Mouse (Mus musculus) small intestine, adult 2 months (tissue): ENCODE results near the gene Rab11fip4. TPM values are rescaled to one million over a fixed set of nuclear protein-coding genes. Genes with fewer than 3 reads are reported as not detected.

ENCODE experiments used
- H3K27ac ChIP-seq: fragments of 200-500 bp; 2 replicates; pipeline ENCODE4 v1.5.1; 2012; ENCODE audit warnings: low read depth, low read length, control low read depth, inconsistent platforms; ENCODE audit not compliant: insufficient read depth
- H3K27me3 ChIP-seq: fragments of 200-500 bp; 2 replicates; pipeline ENCODE4 v1.6.1; 2012; ENCODE audit warnings: mild to moderate bottlenecking, moderate library complexity, low read length, inconsistent platforms; ENCODE audit not compliant: control insufficient read depth, insufficient read depth
- H3K36me3 ChIP-seq: fragments of 200-500 bp; 2 replicates; pipeline ENCODE4 v1.6.1; 2012; ENCODE audit warnings: mild to moderate bottlenecking, low read length, control low read depth, inconsistent platforms; ENCODE audit not compliant: control insufficient read depth, insufficient read depth
- H3K4me1 ChIP-seq: fragments of 200-500 bp; 2 replicates; pipeline ENCODE4 v1.6.1; 2012; ENCODE audit warnings: low read length, inconsistent platforms, mixed read lengths; ENCODE audit not compliant: control insufficient read depth, insufficient read depth, insufficient read length
- H3K4me3 ChIP-seq: fragments of 200-500 bp; 2 replicates; pipeline ENCODE4 v1.5.1; 2012; ENCODE audit warnings: low read depth, mild to moderate bottlenecking, control low read depth, inconsistent platforms, low read length, moderate library complexity
- CTCF ChIP-seq: fragments of 200-500 bp; IDR thresholded peaks from 2 replicates; pipeline ENCODE4 v1.5.1; 2012; ENCODE audit warnings: low read depth, mild to moderate bottlenecking, control low read depth, inconsistent platforms, low read length, moderate library complexity, mixed read lengths; ENCODE audit not compliant: insufficient replicate concordance, insufficient read length; ENCODE audit errors: extremely low read depth
- POLR2A ChIP-seq: fragments of 200-500 bp; IDR thresholded peaks from 2 replicates; pipeline ENCODE4 v1.6.1; 2012; ENCODE audit warnings: low read depth, mild to moderate bottlenecking, control low read depth, inconsistent platforms, low read length, moderate library complexity
- WGBS: fragments of 180-500 bp; shearing (Covaris S2); methylation state at CpG from one replicate; pipeline ENCODE4 v1.1.7; 2018; 5-methylcytosine and 5-hydroxymethylcytosine counted together
- polyA plus RNA-seq: library from polyadenylated mRNA; depleted of rRNA; stranded (reverse); fragments of >200 nt; gene quantifications from 2 replicates; pipeline ENCODE4 v1.2.3, GENCODE M21; 2012

The Rab11fip4 gene
- polyA plus RNA-seq, 1 experiment, result 13.8 TPM

DNA sequence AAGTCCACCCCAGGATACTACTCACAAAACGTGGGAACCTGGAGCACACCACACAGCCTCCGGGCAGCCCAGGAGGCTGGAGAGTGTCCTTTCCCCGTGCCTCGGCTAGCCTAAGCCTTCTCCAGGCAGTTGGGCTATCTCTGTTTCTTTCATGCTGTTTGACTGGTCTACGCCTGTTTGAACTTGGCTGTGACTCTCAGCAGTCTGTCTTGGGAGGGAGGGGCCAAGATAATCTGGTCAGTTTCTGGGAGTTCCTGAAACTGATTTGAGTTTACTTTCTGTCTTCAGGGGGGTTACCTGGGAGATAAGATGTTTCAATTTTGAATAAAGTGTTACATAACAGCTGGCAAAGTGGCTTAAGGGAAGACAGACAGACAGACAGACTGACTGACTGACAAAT, 88.9 kb downstream of the Rab11fip4 start:
- peaks cover 2% of the 10 kb centered on the region; the same call in 1 of the 2 replicates for H3K36me3 ChIP-seq
- H3K27me3 ChIP-seq, result no peaks in the 10 kb centered on the region
- 64% methylated on average over 5 of the region's 5 CpGs for WGBS
- no peak overlapping the region for H3K27ac ChIP-seq
- no peak for TF ChIP-seq POLR2A
- TF ChIP-seq CTCF, result no peak
- H3K4me1 ChIP-seq, result no peaks in the 10 kb centered on the region; the same call in 1 of the 2 replicates
- H3K4me3 ChIP-seq, result no peak overlapping the region

DNA sequence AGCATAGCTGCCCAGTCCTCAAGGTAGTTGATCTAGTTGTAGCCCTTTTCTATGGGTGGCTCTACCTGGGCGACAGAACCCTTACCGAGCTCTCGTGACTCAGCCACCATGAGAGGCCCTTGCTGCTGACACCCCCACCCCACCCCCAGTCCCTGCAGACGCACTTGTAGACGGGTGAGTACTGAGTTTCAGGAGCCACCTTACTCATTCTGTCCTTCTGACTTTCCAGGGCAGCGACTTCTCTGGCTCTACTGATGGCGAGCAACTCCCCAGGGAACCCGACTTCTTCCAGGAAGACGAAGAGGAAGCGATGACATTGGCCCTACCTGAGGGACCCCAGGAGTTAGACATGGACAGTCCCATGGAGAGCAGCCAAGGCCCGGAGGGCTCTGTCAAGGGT, 89.5 kb downstream of the Rab11fip4 start:
- TF ChIP-seq CTCF (no peak), POLR2A (no peak)
- Histone ChIP-seq H3K27ac (no peak overlapping the region), H3K27me3 (no peaks in the 10 kb centered on the region), H3K36me3 (peaks cover 2% of the 10 kb centered on the region; the same call in 1 of the 2 replicates), H3K4me1 (no peaks in the 10 kb centered on the region; the same call in 1 of the 2 replicates), H3K4me3 (no peak overlapping the region)
- WGBS, result 88% methylated on average over 11 of the region's 11 CpGs

DNA sequence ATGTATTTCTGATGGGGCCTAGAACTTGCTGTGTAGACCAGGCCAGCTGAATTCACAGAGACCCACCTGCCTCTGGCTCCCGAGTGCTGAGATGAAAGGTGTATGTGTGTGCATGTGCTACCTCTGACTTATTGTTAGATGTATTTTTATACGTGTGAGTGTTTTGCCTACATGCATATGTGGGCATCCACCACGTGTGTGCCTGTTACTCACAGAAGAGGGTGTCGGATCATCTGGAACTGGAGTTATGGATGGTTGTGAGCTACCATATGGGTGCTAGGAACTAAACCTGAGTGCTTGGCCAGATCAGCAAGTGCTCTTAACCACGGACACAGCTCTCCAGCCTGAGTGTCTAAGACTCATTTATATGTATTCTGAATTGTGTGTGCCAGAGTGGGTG, 90.2 kb downstream of the Rab11fip4 start:
- Histone ChIP-seq H3K27me3 (no peaks in the 10 kb centered on the region), H3K4me1 (no peaks in the 10 kb centered on the region; the same call in 1 of the 2 replicates), H3K27ac (no peak overlapping the region), H3K4me3 (no peak overlapping the region), H3K36me3 (peaks cover 2% of the 10 kb centered on the region; the same call in 1 of the 2 replicates)
- WGBS, result 77% methylated on average over 5 of the region's 5 CpGs
- no peak for TF ChIP-seq POLR2A
- no peak for TF ChIP-seq CTCF

DNA sequence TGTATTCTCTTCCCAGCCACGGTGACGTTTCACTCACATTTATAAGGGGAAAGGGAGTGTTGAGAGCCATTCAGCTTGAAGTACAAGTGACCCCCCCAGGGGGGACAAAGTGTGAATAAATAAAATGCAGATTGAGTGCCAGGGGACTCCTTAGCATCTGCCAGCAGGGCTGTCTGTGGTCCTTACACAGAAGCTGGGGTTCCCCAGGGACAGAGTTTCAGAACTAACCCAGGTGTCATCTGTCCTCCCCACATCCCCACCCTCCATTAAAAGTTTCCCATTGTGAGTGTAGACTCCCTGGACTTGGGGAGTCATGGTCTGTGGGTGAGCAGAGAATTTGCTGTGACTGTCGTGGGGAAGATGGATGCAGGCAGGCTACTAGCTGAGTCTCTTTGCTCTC, 90.8 kb downstream of the Rab11fip4 start:
- 57% methylated on average over 3 of the region's 3 CpGs for WGBS
- Histone ChIP-seq H3K27ac (no peak overlapping the region), H3K4me3 (no peak overlapping the region), H3K36me3 (peaks cover 2% of the 10 kb centered on the region; the same call in 1 of the 2 replicates), H3K27me3 (no peaks in the 10 kb centered on the region), H3K4me1 (no peaks in the 10 kb centered on the region; the same call in none of the 2 replicates)
- TF ChIP-seq CTCF (no peak), POLR2A (no peak)

DNA sequence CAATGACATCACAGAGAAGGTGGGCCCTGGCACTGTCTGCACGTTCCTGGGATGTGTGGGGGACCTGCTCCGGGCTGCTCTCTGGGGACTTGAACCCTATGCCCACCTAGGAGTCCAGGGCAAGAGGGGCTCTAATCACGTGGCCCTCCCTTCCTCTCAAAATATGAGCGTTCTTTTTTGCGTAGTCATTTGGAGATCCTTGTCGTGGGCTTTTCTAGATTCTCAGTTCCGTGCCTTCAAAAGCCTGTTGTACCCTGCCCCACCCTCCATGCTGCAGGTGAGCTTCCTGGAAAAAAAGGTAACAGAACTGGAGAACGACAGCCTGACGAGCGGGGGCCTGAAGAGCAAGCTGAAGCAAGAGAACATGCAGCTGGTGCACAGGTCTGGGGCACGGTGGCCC, 94.1 kb downstream of the Rab11fip4 start:
- 77% methylated on average over 11 of the region's 11 CpGs for WGBS

DNA sequence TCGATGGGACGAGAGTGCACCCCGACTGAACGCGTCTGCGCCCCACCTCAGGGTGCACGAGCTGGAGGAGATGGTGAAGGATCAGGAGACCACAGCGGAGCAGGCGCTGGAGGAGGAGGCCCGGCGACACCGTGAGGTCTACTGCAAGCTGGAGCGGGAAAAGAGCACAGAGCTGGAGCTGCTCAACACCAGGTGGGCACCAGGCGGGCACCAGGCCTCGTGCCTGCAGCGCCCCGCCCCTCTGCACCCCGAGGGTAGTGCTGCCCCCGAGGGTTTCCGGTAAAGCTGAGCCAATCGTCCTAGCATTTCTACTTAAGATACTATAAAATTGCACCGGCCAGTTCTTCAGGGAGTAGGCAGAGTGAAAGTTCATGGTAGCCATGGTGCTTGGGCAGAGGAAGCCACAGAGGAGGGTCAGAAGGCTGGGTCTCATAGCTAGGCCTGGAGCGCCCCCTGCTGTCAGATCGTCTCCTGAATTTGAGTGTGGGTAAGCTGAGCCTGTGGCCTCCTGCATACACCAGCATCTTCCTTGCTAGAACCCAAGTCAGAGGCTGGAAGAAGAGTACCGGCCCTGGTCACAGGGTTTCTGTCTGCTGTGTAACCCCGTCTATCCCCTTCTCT, 95.6 kb downstream of the Rab11fip4 start:
- Histone ChIP-seq H3K27me3 (no peaks in the 10 kb centered on the region), H3K27ac (no peak overlapping the region), H3K4me1 (no peaks in the 10 kb centered on the region; the same call in 1 of the 2 replicates), H3K36me3 (peaks cover 2% of the 10 kb centered on the region; the same call in 1 of the 2 replicates), H3K4me3 (no peak overlapping the region)
- TF ChIP-seq POLR2A, result no peak
- peak; percentile 92 for TF ChIP-seq CTCF
- 60% methylated on average over 26 of the region's 26 CpGs for WGBS

More for the DNA sequence above, 94.1 kb downstream of the Rab11fip4 start:
- no peaks in the 10 kb centered on the region for H3K27me3 ChIP-seq
- H3K36me3 ChIP-seq, result peaks cover 4% of the 10 kb centered on the region; the same call in 1 of the 2 replicates
- no peak for TF ChIP-seq CTCF
- TF ChIP-seq POLR2A, result no peak
- H3K27ac ChIP-seq, result no peak overlapping the region
- no peaks in the 10 kb centered on the region; the same call in 1 of the 2 replicates for H3K4me1 ChIP-seq
- H3K4me3 ChIP-seq, result no peak overlapping the region

DNA sequence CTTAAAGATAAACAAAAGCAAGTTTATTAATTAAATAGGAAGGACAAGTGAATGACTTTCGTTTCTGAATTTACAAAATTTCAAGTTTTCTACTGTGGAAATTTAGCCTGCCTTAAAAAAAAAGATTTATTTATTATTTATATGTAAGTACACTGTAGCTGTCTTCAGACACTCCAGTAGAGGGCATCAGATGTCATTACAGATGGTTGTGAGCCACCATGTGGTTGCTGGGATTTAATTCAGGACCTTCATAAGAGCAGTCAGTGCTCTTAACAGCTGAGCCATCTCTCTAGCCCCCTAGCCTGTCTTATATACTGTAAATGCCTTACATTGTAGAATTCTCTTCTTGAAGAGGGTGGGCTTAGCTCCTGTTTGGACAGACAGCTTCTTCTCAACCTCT, 98.9 kb downstream of the Rab11fip4 start:
- TF ChIP-seq POLR2A (no peak), CTCF (no peak)
- no peaks in the 10 kb centered on the region for H3K27me3 ChIP-seq
- peaks cover 2% of the 10 kb centered on the region; the same call in 1 of the 2 replicates for H3K36me3 ChIP-seq
- H3K4me1 ChIP-seq, result no peaks in the 10 kb centered on the region; the same call in 1 of the 2 replicates
- no peak overlapping the region for H3K27ac ChIP-seq
- H3K4me3 ChIP-seq, result no peak overlapping the region
- WGBS, result 78% methylated on average over 1 of the region's 1 CpGs

DNA sequence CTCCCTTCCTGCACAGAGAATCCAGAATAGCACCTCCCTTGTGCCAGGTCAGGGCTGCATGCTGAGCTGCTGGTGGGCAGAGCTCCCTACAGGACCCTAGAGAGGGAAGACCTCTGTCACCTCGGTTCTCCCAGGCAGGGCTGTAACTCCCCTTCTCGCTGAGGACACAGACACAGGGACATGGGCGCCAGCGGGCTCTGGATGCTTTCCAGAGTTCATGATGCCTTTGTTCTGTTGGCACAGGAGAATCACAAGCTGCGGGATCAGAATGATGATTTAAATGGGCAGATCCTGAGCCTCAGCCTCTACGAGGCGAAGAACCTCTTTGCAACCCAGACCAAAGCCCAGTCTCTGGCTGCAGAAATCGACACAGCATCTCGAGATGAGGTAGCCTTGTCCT, 100.5 kb downstream of the Rab11fip4 start:
- no peak for TF ChIP-seq POLR2A
- TF ChIP-seq CTCF, result no peak
- no peaks in the 10 kb centered on the region for H3K27me3 ChIP-seq
- no peaks in the 10 kb centered on the region; the same call in 1 of the 2 replicates for H3K4me1 ChIP-seq
- WGBS, result 76% methylated on average over 9 of the region's 9 CpGs
- H3K4me3 ChIP-seq, result no peak overlapping the region
- peaks cover 2% of the 10 kb centered on the region; the same call in 1 of the 2 replicates for H3K36me3 ChIP-seq
- no peak overlapping the region for H3K27ac ChIP-seq
